Mouse (Mus musculus) left cerebral cortex, postnatal 4 days (tissue): ENCODE measurements around the gene Acsf3. TPM values are rescaled to one million over a fixed set of nuclear protein-coding genes. Genes with fewer than 3 reads are reported as not detected.

Experiments
- DNase-seq: peaks from one replicate; pipeline ENCODE4 v3.0.0-alpha.2; 2022
- intact Hi-C: fragments of 180-260 bp; cut with DNase I; formaldehyde crosslinking; loops from one replicate; pipeline ENCODE4 v1.15.1; 2025
- total RNA-seq, 2 experiments: library from RNA; stranded (reverse); gene quantifications; 2 replicates each; pipeline ENCODE4 v1.2.3; 2021

The Acsf3 gene
- total RNA-seq, 2 experiments from 2014 or later: 17.4 to 17.8 TPM

DNA sequence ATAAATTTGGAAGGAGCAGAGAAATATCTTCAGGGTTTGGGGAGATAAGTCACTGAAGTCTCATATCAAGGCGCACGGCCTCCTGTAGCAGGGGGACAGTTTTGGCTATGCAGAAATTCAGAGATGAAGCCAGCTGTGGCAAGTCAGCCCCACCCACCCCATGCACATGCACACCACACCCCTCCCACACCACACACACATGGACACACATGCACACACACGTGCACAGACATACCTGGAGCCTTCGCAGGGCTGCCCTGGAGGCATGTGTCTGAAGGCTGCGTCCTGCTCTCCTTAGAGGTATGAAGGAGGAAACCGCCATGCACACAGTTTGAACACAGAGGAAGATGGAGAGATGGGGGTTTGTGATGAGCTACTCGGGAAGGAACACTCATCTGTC is 15.2 kb upstream of the Acsf3 start:
- intact Hi-C loops: no loop called here

DNA sequence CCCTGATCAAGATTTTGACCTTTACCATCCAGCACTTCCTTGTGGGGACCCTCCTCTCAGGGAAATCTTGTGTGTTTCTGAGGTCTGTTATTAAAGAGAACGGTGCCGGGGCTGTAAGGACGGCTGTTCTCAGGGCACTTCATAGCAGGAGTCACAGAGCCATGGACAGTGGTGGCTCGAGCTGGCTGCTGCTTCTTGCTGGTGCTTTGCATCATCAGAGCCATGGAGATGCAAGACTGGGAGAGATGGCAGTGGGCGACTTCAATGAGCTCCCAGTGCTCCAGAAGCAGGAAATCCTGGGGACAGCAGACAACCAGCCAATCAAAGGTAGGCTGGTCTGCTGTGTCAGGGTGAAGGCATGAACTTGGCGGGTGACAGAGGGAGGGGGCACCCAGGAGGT is 14.2 kb upstream of the Acsf3 start:
- no peak for DNase-seq
- intact Hi-C loops: no loop called here

More for the DNA sequence above, 15.2 kb upstream of the Acsf3 start:
- no peak for DNase-seq

DNA sequence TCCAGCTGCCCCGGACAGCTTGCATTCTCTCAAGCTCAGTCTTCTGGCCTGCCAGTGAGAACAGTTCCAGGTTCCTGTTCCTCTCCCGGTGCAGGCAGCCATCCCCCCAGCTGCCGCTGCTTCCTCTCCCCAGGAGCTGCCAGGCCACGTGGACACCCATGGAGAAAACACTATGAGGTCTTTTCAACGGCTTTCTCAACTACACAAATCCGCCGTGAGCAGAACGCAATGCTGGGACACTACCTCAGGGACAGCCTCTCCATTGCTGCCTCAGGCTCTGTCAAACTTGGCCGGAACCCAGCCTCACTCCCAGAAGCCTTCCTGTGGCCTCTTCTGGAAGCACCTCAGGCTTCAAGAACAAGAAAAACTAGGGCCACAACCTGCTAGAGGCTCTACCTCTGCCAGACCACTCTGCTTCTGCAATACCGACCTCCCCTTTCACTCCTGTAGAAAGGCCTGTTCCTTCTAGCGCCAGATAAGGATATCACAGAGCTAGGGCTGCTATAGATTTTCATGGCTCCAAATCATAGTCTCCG is 12.5 kb upstream of the Acsf3 start:
- DNase-seq: no peak
- intact Hi-C loops: no loop called here

DNA sequence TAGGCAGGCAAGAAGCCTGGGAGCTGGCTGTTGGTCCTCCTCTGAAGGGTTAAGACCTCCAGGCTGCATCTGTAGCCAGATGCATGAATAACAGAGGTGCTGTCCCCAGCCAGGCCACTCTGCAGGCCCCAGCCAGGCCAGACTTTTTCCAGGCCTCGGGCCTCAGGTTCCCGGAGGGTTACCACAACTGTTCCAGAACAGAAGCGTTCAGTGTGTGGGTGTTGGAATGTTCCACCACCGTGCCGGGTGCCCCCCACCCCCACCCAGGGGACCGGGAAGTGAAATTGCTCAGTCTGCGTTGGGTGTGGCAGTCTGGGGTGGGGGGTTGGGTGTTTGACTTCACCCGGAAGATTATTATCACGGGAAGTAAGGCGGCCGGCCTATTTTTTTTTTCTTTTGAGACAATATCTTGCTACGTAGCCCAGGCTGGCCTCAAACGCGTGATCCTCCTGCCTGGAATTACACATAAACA is 12.0 kb upstream of the Acsf3 start:
- DNase-seq: no peak
- intact Hi-C loops: no loop called here

DNA sequence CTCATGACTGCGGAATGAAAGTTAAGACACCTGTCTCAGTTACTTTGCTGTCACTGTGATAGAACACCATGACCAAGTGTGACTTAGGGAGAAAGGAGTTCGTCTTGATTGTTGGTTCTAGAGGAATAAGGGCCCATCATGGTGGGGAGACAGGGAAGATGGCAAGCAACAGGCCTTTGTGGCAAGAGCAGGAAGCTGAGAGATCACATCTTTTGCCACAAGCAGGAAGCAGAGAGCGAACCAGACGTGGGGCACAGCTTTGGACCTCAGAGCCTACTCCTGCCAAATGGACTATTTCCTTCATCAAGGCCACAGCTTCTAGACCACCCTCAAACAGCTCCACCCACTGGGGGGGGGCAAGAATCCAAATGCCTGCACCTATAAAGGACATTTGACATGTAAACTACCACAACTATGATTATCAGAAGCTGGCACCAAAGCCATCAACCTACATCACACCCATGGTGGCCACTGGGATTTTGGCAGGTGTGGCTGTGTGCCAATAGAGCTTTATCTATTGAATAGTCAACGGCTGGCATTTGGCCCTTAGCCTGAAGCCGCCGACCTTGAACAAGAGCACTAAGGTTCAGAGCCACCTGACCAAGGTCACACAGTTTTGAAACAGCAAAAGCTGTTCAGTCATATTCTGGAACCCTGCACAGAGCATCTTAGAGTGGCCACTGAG is 10.4 kb upstream of the Acsf3 start:
- intact Hi-C loops: no loop called here
- no peak for DNase-seq

DNA sequence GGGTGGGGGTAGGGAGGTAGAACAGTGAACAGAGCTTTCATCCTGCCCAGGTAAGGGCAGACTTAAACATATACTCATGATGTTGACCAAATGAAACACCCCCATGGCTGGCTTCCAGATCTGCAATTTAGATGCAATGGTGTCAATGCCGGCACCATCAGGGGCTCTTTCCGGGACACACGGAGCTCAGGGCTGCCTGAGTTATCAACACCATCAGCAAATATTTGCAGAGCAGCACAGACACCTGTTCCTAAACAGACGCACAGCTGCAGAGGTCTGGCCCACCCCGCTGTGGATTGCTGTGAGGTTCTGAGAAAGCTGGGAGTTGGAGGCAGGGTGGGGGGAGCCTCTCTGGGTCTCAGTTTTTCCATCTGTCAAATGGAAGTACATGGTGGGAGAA is 9.1 kb upstream of the Acsf3 start:
- intact Hi-C loops: no loop called here
- no peak for DNase-seq

DNA sequence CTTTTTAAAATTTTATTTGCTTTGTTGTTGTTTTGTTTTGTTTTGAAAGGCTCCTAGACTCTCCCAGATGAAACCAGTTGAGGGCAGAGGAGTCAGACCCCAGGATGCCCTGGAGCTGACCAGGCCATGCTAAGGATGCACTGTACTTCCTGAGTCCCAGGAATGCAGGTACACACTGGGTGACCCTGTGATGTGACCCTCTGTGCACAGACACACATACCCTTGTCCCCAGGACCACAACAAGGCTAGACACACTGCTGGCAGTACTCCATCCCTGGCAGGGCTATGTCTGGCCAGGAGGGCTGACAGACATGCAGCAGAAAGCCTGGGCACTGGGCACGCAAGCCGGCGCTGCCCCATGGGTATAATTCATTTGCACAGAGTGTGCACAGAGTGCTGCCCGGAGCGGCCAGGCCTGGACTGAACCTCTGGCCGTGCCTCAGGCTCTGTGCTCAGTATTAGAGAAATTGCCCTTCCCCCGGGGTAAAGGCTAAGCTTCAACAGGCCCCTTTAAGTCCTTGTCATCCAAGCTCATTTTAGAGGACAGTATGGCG is 8.6 kb upstream of the Acsf3 start:
- intact Hi-C loops: no loop called here

DNA sequence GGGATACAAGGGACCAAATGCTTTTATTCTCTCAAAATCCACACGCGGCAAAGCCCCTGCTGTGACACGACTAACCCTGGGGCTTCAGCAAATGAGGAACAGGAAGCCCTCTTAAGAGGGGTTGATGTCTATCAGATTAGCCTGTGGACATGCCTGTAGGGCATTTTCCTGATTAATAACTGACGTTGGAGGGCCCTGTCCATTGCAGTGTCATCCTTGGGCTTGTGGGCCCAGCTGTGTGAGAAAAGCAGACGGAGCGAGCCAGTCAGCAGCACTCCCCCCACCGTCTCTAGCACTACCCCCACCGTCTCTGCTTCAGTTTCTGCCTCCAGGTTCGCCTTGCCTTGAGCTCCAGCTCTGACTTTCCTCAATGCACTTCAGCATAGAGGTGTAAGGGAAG is 8.1 kb upstream of the Acsf3 start:
- intact Hi-C loops: no loop called here

More for the DNA sequence above, 8.6 kb upstream of the Acsf3 start:
- DNase-seq: peak; percentile 59

DNA sequence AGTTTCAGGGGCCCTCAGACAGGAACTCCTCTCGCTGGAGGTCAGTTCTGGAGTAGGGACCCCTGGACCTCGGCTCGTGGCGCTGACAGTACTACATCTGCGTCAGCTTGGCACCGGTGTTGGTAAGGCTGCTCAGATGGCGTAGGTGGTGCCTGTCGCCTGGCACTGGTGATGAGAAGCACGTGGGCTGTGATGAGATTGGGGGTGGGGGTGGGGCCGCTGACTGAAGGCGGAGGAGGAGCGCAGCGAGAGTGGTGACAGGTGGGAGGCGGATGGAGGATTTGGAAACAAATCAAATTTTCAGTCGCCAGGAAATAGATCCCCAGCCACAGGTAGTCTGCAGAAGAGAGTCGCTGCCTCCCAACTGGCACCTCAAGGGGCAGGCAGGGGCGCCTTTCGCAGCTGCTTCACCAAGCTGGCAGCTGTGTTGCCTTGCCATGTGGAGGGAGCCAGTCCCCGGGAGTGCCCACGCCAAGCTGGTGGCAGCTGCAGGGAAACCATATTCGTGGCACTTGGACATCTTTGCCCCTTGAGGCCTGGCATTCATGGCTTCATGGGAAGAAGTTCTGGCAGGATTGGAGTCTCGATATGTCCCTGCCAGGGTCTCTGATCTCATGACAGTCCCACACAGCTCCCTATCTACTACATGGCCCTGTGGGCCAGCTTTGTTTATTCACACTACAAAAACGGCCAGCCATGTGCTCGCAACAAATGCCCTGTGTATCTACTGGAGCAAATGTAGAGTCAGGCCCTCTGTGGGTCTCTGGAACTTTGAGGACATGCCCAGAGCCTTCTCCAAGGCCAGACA is 5.8 kb upstream of the Acsf3 start:
- intact Hi-C loops: no loop called here
- peak; percentile 89 for DNase-seq

More for the DNA sequence above, 8.1 kb upstream of the Acsf3 start:
- no peak for DNase-seq

DNA sequence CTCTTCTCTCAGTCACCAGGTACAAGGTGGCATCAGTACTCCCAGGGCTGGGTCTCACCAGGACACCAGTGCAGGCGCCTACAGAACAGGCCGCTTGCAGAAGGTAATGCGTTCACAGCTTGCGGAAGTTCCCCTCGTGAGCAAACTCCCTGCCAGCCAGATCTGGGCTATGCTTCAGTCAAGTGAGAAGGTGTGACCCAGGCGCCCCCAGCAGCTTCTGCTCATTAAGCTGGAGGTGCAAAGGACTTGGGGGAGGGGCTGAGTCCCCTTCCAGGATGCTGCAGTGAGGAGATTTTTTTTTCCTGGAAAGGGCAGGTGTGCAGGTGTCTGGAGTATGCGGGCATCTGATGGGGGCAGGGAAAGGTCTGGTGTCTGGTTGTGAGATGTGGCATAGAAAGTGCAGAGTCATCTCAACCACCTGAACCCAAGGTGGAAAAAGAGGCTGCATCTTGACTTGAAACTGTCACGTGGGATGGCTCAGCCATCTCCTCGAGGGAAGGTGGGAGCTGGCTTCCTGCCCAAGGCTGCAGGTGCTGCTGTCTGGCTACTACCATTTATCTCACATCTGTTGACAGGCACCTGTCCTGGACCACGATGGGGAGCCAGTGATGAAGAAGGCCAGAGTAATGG is 2.7 kb upstream of the Acsf3 start:
- no peak for DNase-seq
- intact Hi-C loops: no loop called here

DNA sequence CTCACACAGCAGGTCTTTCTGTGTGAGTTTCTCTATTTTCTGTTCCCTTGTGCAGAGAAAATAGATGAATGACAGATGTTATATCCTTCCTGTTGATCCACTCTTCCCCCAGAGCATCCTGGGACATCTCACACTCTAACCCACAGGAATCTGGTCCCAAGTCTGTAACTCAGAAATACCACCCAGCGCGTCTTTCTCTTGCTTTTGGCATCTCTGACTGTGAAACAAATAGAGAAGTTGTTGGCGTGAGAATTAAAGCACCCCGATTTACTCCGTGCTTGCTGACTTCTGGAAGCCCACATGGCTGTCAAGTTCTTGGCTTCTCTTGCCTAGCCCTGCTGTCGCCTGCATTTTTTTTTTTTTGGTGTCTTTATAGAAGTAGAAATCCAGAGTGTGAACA is 2.4 kb downstream of the Acsf3 start:
- DNase-seq: no peak
- intact Hi-C loops: no loop called here

DNA sequence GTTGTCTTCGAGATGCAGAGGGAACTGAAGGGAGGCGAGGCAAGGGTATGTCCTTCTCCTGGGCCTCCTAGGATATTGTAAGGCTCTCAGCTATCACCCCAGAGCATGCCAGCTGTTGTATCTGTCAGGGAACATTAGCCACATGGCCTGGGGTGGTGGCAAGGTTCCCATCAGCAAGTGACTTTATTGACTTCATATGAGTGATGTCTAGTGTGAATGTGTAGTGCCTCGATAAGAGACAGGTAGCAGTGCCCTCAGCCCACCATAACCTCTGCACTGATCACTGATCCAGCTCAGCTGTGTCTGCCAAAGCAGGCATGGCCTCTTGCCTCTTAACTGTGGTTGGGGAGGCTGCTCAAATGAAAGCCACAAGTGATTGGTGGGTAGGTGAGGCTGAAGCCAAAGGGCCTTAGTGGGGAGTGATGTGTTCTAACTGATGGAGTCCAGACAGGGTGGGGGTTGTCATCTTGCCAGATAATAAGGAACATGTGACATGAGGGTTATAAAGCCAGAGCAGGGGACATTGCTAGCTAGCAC is 3.5 kb downstream of the Acsf3 start:
- intact Hi-C loops: no loop called here
- DNase-seq: no peak

DNA sequence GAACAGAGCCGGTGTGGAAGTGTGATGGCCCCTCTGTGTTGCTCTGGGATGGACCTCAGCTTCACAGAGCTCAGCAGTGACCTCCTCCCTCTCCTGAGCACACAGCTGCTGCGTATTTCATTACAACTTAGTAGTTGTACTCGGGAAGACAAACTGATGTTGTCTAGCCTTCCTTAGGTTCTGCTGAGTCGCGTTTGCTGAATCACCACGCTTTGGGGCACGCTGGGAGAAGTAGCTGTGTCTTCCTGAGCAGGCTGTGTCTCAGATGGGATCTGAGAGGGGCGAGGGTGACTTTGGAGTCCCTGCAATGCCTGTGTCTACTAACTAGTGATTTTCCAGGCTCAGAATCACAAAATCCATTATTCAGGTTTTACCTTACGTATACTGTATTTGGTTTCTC is 4.0 kb downstream of the Acsf3 start:
- intact Hi-C loops: no loop called here
- DNase-seq: no peak

DNA sequence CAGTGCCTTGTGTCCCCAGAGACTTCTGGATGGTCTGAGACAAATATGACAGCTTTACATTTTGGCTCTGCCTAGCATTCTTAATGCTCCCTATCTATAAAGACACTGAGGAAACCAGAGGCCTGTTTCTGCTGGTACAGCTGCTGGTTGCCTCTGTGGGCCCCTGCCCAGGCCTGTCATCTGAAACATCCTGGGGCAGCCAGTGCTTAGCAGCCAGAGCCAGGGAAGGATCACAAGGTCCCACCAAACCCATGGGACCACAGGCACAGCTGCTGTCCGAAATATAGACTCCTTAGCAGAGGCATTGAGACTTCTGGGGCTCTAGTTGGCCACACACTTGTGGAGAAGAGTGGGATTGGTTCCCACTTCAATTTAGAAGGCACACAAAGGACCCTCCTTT is 9.5 kb downstream of the Acsf3 start:
- no peak for DNase-seq
- intact Hi-C loops: no loop called here

DNA sequence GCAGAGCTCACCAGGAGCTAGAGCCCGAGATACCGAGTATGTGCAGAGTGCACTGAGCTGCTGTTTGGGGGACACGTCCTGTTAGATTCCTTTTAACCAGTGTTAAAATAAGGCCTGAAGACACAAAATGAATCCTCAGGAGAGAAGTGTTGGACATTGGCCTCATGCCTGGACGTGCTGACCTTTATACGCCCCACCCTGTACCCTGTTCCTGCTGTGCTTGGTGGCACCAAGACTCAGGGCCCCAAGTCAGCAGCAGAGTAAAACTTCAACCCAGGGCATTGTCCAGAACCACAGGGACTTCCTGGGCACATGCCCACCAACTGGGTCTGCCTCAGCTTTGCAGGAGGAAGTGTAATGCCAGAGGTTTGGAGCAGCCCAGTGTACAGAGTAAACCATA is 14.5 kb downstream of the Acsf3 start:
- no peak for DNase-seq
- intact Hi-C loops: no loop called here

DNA sequence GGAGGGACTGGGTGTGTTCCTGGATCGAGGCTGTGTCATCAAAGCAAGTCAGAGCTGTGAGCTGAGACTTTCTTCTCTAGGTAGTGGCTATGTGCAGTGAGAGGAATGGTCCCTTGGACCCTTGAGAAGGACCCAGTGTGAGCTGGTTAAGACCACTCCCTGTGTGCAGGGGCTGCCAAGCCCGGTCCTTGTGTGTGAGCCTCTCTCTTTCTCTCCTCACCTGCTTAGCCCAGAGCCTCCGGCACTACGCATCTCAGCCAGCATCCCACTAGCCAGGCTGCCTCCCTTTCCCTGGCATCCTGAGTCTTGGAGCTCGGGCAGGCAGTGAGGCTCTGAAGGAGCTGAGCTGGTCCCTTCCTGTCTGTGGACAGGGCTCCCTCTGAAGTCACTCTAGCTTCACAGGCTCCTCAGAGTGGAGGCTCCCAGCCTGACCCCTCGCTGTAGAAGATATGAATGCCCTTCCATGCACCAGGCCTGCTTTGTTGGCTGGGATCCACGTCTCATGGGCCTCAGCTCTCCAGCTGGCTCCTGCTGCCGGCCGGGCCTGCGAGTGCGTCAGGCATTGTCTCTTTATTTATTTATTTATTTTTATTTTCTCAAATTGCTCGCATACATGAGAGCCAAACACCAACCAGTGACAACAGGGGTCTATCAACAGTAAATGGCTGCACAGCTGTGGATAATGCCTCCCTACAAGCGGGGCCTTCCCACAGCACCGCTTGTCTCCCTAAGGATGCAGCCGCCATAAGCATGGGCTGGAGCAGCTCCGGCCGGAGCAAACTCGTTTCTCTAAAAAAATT is 18.3 kb downstream of the Acsf3 start:
- DNase-seq: peak; percentile 88
- intact Hi-C loops: no loop called here

DNA sequence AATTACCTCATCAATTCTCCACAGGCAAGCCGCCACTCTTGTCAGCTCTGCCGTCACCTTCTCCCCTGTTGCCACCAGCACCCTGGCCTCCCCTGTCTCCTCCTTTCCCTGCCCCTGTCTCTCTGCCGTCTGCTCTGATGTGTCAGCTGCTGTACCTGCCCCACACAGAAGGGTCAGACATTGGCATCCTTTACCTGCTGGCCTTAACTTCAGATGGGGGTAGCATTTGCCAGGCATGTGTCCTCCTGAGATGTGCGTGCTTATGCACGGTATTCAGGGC is 18.8 kb downstream of the Acsf3 start:
- DNase-seq: no peak
- intact Hi-C loops: no loop called here

DNA sequence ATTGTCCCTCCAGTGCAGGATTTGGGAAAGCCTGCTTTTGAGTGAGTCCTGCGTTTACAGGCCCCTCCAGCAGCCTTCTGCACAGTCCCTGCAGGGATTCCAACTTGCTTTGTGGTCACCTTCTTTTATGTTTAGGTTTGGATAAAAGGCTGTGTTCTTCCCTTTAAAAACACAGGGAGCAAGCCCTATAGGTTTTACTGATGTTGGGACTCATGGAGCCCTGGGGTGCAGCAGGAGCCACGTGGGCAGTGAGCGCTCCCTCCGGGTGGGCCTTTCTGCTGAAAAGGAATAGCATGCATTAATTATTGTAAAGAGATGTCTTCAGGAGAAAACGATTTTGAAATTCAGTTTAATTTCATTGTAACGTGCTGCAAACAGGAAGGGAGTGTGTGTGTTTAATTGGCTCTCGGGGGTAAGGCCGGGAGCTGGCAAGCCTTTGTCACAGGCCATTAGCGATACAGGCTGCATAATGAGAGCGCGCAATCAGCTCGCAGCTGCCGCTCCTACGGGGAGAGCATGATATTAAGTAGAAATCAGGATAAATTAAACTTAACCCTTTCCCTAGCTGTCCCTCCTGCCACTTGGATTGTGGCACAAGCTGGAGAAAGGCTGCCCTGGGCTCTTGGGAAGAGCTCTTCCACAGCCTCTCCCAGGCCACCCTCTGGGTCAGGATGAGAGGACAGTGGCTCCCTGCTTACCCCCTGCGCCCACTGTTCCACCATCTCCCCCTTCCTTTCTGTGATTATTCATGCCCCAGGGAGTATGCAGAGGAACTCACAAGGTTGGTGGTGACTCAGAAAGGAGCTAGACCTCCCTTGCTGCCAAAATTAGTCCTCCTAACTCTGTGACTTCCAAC is 28.8 kb downstream of the Acsf3 start:
- peak; percentile 71 for DNase-seq
- intact Hi-C loops: no loop called here

DNA sequence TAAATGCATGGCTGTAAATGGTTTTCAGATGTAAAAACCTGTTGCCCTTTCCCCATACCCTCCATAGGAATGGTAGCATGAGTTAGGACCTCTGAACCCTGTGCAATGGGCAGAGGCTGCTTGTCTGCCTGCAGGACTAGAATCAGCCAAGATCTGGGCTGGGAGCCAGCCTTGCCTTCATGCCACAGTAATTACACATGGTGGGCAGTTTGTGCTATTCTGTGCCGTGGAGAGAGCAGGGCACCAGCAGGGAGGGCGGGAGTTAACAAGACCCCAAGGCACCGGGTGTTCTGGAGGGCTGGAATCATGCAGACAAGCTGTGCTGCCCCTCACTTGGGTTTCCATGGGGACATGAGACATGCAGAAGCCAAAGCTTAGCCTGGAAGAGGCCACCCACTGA is 30.1 kb downstream of the Acsf3 start:
- intact Hi-C loops: no loop called here
- DNase-seq: peak; percentile 97
